Mouse (Mus musculus) CH12.LX (cell line): Measurements from ENCODE around the gene Suclg2.

Experiments
- CHD2 ChIP-seq: IDR thresholded peaks from 2 replicates; pipeline ENCODE4 v1.6.1; 2011; ENCODE audit warnings: low read length, improper control_type of control experiment
- CTCF ChIP-seq, 2 experiments: IDR thresholded peaks in 1 of 2; conservative IDR thresholded peaks in 1 of 2; 2 replicates each; pipeline ENCODE4 v1.5.1; 2011 to 2012; ENCODE audit warnings: low read depth in 2 of 2, low read length in 2 of 2, improper control_type of control experiment in 1 of 2, inconsistent platforms in 1 of 2, mild to moderate bottlenecking in 1 of 2, moderate library complexity in 1 of 2
- E2F4 ChIP-seq: IDR thresholded peaks from 2 replicates; pipeline ENCODE4 v1.6.1; 2011; ENCODE audit warnings: low read depth, low read length, improper control_type of control experiment; ENCODE audit not compliant: insufficient replicate concordance
- MAX ChIP-seq: IDR thresholded peaks from 2 replicates; pipeline ENCODE4 v1.6.1; 2011; ENCODE audit warnings: low read length, improper control_type of control experiment
- MAZ ChIP-seq: IDR thresholded peaks from 2 replicates; pipeline ENCODE4 v1.6.1; 2012; ENCODE audit warnings: low read depth, mild to moderate bottlenecking, inconsistent platforms, low read length, improper control_type of control experiment, moderate library complexity
- MXI1 ChIP-seq: IDR thresholded peaks from 2 replicates; pipeline ENCODE4 v1.6.1; 2011; ENCODE audit warnings: mild to moderate bottlenecking, low read depth, low read length, improper control_type of control experiment
- TCF12 ChIP-seq: IDR thresholded peaks from 2 replicates; pipeline ENCODE4 v1.6.1; 2014; ENCODE audit warnings: low read depth, mild to moderate bottlenecking, inconsistent platforms, low read length, improper control_type of control experiment

GRCm38 (mm10) chr6:95676439-95676838, 42.2 kb downstream of the Suclg2 start:
- TF ChIP-seq CTCF (conservative IDR thresholded peaks at IDR 0.05 in 1 of 2, IDR thresholded peaks at IDR 0.05 in 1 of 2; ENCODE audit: low read depth in 2 of 2, low read length in 2 of 2) (no peak), TCF12 (no peak), E2F4 (no peak), CHD2 (no peak), MAX (no peak), MXI1 (no peak), MAZ (no peak)
